Mouse (Mus musculus): ENCODE data around the gene Nifk. TPM values are rescaled to one million over a fixed set of nuclear protein-coding genes. Genes with fewer than 3 reads are reported as not detected.

The Nifk gene
- 70.1 TPM for polyA plus RNA-seq (2017; shearing (Covaris generic))

DNA sequence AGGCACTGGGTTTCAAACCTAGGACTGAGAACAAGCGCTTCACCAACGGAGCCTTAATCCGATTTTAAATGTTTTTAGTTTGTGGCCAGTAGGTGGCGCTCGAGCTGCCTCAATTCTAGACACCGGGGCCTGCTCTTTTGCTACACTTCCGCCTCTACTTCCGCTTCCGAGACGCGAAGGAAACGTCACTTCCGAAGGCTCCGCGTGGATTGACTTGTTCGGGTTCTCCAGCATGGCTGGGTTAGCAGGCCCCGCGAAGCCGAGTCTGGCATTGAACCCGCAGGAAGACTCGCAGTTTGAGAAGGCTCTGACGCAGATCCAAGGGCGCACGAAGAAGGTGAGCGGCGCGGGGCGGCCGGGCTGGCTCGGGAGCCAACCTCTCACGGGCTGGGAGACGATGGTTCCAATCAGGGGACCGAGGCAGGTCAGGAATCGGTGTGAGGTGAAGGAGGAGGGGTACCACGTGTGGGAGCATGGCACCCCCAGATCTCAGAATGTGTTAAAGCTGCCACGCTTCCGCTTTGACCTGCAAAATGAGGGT lies at the start of gene Nifk:
TSS of gene Nifk (plus strand) at position 179 of the 541 bp plus-strand sequence.

DNA sequence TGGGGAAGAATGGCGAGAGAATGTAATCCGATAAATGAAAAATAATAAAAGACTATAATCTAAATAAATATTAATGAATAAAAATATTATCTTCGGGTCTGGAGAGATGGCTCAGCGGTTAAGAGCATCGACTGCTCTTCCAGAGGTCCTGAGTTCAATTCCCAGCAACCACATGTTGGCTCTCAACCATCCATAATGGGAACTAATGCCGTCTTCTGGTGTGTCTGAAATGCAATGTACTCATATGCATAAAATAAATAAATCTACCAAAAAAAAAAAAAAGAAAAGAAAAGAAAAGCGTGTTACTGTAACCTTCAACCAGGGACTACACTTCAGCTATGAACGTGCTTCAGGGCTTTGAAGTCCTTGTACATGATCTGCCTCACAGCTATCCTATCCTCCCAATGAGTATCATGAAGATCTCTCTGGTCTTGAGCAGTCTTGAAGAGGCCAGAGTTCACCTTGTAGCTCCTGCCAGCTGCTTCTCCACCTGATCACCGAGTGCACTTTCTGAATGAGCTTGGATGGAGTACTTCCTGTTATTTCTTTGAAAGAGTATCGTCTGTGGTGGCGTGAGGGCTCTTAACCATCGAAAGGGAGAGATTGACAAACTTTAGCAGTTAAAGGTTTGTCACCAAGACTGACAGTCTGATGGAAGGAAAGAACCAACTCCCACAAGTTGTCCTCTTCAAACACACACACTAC lies 9.9 kb upstream of the Nifk start, which contains the start of gene Tsn:
TSS of gene Tsn (minus strand) at position 118 of the 705 bp plus-strand sequence.

Other genes starting within 250 kb of the Nifk start
- not detected for gene Gm29106, start 145.3 kb upstream of the Nifk start, polyA plus RNA-seq (2017; shearing (Covaris generic))
- gene Tsn, start 10.1 kb upstream of the Nifk start, polyA plus RNA-seq (2017; shearing (Covaris generic)), result 213 TPM
- 41.1 TPM for gene Clasp1, start 67.2 kb downstream of the Nifk start, polyA plus RNA-seq (2017; shearing (Covaris generic))